Mouse (Mus musculus) Muller cell, postnatal 12 days (primary cell): Measurements from ENCODE around the gene March5.
"Not testable (repeated sequence)": the region's sequence is repeated elsewhere in the genome, so short reads cannot be mapped to it uniquely, and the experiment has no call there.

ENCODE experiments used
- DNase-seq: peaks from one replicate; pipeline ENCODE4 v3.0.0-alpha.2; 2015; ENCODE audit errors: inconsistent ontology term

Gene March5

GRCm38 (mm10) chr19:37207303-37208175, at the start of gene March5:
Gene March5 (plus strand): TSS chr19:37207543.
- peak; percentile 92 for DNase-seq

GRCm38 (mm10) chr19:37172096-37172495, 35.2 kb upstream of the March5 start:
- DNase-seq, result no peak

GRCm38 (mm10) chr19:37172566-37173130, 34.7 kb upstream of the March5 start:
- peak; percentile 51 for DNase-seq

- DNase-seq, result peak; percentile 48
Observed at GRCm38 (mm10) chr19:37173331-37174115, 33.8 kb upstream of the March5 start.

GRCm38 (mm10) chr19:37174116-37174715, 33.1 kb upstream of the March5 start:
- DNase-seq, result peak; percentile 57

- DNase-seq, result peak; percentile 80
Observed at GRCm38 (mm10) chr19:37174716-37175435, 32.5 kb upstream of the March5 start.

GRCm38 (mm10) chr19:37175436-37175805, 31.9 kb upstream of the March5 start:
- DNase-seq, result no peak

GRCm38 (mm10) chr19:37175919-37176318, 31.4 kb upstream of the March5 start:
- DNase-seq, result peak; percentile 68

GRCm38 (mm10) chr19:37176879-37177462, 30.4 kb upstream of the March5 start:
- DNase-seq, result no peak

- peak; percentile 61 for DNase-seq
Observed at GRCm38 (mm10) chr19:37177819-37178708, 29.3 kb upstream of the March5 start.

- DNase-seq, result no peak
Observed at GRCm38 (mm10) chr19:37188366-37188948, 18.9 kb upstream of the March5 start.

- DNase-seq, result no peak
Observed at GRCm38 (mm10) chr19:37192475-37193058, 14.8 kb upstream of the March5 start.

GRCm38 (mm10) chr19:37198165-37198880, 9.0 kb upstream of the March5 start:
- no peak for DNase-seq

GRCm38 (mm10) chr19:37199889-37200288, 7.5 kb upstream of the March5 start:
- DNase-seq, result no peak

- DNase-seq, result no peak
Observed at GRCm38 (mm10) chr19:37203371-37203770, 4.0 kb upstream of the March5 start.

GRCm38 (mm10) chr19:37205155-37205554, 2.2 kb upstream of the March5 start:
- not testable (repeated sequence) for DNase-seq

GRCm38 (mm10) chr19:37206641-37207302, 571 bp upstream of the March5 start:
- peak; percentile 67 for DNase-seq
